Mouse (Mus musculus) liver, adult 2 months (tissue): ENCODE measurements around the gene Ccdc43. TPM values are rescaled to one million over a fixed set of nuclear protein-coding genes. Genes with fewer than 3 reads are reported as not detected.

Experiments
- DNase-seq: peaks from one replicate; pipeline ENCODE4 v3.0.0-alpha.2; 2011; ENCODE audit warnings: low read depth, low spot score; ENCODE audit errors: extremely low read depth
- H3K27ac ChIP-seq: fragments of 200-500 bp; replicated peaks from 2 replicates; pipeline ENCODE4 v1.5.1; 2012; ENCODE audit warnings: low read depth, mild to moderate bottlenecking, control low read depth, inconsistent platforms, low read length; ENCODE audit not compliant: insufficient read depth
- H3K27me3 ChIP-seq: fragments of 200-500 bp; 2 replicates; pipeline ENCODE4 v1.6.1; 2012; ENCODE audit warnings: mild to moderate bottlenecking, moderate library complexity, low read length, inconsistent platforms; ENCODE audit not compliant: control insufficient read depth, insufficient read depth
- H3K36me3 ChIP-seq: fragments of 200-500 bp; 2 replicates; pipeline ENCODE4 v1.6.1; 2012; ENCODE audit warnings: low read length, inconsistent platforms; ENCODE audit not compliant: control insufficient read depth, insufficient read depth
- H3K4me1 ChIP-seq: fragments of 200-500 bp; 2 replicates; pipeline ENCODE4 v1.6.1; 2011; ENCODE audit warnings: low read length; ENCODE audit not compliant: control insufficient read depth, insufficient read depth
- H3K4me3 ChIP-seq: fragments of 200-500 bp; 2 replicates; pipeline ENCODE4 v1.5.1; 2011; ENCODE audit warnings: low read depth, mild to moderate bottlenecking, control low read depth, low read length, moderate library complexity; ENCODE audit not compliant: insufficient read depth
- H3K79me2 ChIP-seq: fragments of 200-500 bp; 2 replicates; pipeline ENCODE4 v1.6.1; 2012; ENCODE audit warnings: inconsistent platforms, mild to moderate bottlenecking, low read length, moderate library complexity; ENCODE audit not compliant: control insufficient read depth, insufficient read depth
- H3K9ac ChIP-seq: fragments of 200-500 bp; 2 replicates; pipeline ENCODE4 v1.6.1; 2012; ENCODE audit warnings: low read depth, mild to moderate bottlenecking, control low read depth, inconsistent platforms, low read length
- CTCF ChIP-seq: fragments of 200-500 bp; IDR thresholded peaks from 2 replicates; pipeline ENCODE4 v1.5.1; 2011; ENCODE audit warnings: low read depth, low read length, control low read depth
- POLR2A ChIP-seq: fragments of 200-500 bp; IDR thresholded peaks from 2 replicates; pipeline ENCODE4 v1.6.1; 2011; ENCODE audit warnings: low read length, control low read depth; ENCODE audit not compliant: insufficient read depth; ENCODE audit errors: extremely low read depth
- WGBS: fragments of 180-500 bp; shearing (Covaris S2); methylation state at CpG from one replicate; pipeline ENCODE4 v1.1.7; 2018; 5-methylcytosine and 5-hydroxymethylcytosine counted together
- polyA plus RNA-seq: library from polyadenylated mRNA; depleted of rRNA; stranded (reverse); fragments of >200 nt; gene quantifications from 2 replicates; pipeline ENCODE4 v1.2.3, GENCODE M21; 2012
- total RNA-seq: library from RNA; depleted of rRNA; stranded (reverse); fragments of >200 nt; gene quantifications from 2 replicates; pipeline ENCODE4 v1.2.3, GENCODE M21; 2014

Gene Ccdc43
- total and polyA plus RNA-seq, 2 experiments = 5.7 to 11.8 TPM

DNA sequence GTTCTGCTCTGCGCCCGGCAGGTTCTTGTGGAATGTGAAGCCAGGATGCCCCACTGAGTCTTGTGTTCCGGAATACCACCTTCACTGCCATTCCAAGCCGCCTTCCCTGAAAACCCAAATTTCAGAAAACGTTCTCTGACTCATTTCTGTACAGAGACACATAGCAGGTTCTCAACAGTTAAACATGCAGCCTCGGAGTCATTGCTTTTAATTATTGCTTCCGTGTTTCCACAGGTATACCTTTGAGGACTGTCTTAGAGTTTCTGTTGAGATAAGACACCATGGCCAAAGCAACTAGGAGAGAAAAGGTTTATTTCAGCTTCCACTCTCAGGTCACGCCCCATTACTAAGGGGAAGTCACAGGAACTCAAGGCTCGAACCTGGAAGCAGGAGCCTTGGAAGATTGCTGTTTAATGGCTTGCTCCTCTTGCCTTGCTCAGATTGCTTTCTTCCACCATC lies 465 bp upstream of the Ccdc43 start:
- Histone ChIP-seq H3K27me3 (no peaks in the 10 kb centered on the region), H3K27ac (peak overlapping the region; percentile 61; the same call in 1 of the 2 replicates), H3K79me2 (no peaks in the 10 kb centered on the region; the same call in 1 of the 2 replicates), H3K4me3 (peak overlapping the region; percentile 66), H3K36me3 (no peaks in the 10 kb centered on the region), H3K4me1 (0 out of 2 replicates have a peak, but pooled peaks cover 3% of the 10 kb centered on the region), H3K9ac (peak overlapping the region; percentile 83)
- no peak for TF ChIP-seq CTCF
- no peak for TF ChIP-seq POLR2A
- no peak for DNase-seq
- 20% methylated on average over 9 of the region's 9 CpGs for WGBS

GRCm38 (mm10) chr11:102695289-102695688 lies 2.3 kb downstream of the Ccdc43 start:
- Histone ChIP-seq H3K4me1 (0 out of 2 replicates have a peak, but pooled peaks cover 3% of the 10 kb centered on the region), H3K27ac (no peak overlapping the region), H3K79me2 (no peaks in the 10 kb centered on the region; the same call in 1 of the 2 replicates), H3K4me3 (no peak overlapping the region), H3K27me3 (no peaks in the 10 kb centered on the region), H3K36me3 (peaks cover 6% of the 10 kb centered on the region), H3K9ac (no peak overlapping the region)
- 92% methylated on average over 7 of the region's 7 CpGs for WGBS
- TF ChIP-seq POLR2A = no peak
- TF ChIP-seq CTCF = no peak
- no peak for DNase-seq

- peak; percentile 28 for DNase-seq
- no peak overlapping the region for H3K27ac ChIP-seq
- peak; percentile 51; the same call in 1 of the 2 replicates for TF ChIP-seq CTCF
- no peak for TF ChIP-seq POLR2A
- H3K4me3 ChIP-seq = no peak overlapping the region
- H3K27me3 ChIP-seq = no peaks in the 10 kb centered on the region
- H3K4me1 ChIP-seq = no peaks in the 10 kb centered on the region
- no peaks in the 10 kb centered on the region for H3K79me2 ChIP-seq
- H3K36me3 ChIP-seq = peaks cover 16% of the 10 kb centered on the region
- WGBS = 73% methylated on average over 6 of the region's 6 CpGs
- no peak overlapping the region for H3K9ac ChIP-seq
Measured at GRCm38 (mm10) chr11:102690162-102690561, 7.4 kb downstream of the Ccdc43 start.

DNA sequence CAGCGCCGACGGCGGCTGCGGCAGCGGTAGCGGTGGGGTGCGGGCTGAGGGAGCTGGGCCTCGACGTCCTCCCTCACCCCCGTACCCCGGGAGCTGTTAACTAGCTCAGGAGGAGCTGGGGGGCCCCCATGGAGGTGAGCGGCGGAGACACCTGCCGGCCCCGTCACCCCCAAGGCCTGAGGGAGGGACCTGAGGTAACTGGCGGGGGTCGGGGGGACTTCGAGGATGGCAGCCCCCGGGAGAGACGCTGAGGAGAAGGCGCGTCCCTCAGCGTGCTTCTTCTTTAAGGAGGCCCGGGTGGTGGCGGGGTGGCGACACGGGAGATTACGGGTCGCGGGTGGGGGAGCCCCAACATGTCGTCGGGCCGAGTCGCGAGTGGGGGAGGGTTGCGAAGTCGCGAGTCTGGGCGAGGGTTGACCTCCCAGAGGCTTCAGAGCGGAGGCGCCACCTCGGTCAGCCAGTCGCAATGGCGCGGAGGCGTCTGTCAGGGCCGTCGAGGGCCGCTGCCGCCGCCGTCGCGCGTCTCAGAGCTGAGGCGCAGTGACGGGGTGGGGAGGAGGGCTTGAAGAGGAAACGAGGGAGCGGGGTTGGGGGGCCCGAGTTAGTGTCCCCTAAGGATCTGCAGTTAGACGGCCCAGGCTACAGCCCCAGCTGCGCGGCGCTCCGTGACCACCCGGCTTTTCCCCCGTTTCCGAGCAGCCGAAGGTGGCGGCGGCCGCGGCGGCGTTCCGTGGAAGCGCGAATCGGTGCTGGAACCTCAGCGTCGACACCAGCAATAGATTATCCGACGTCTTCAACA lies 31.7 kb downstream of the Ccdc43 start:
- 44% methylated on average over 79 of the region's 84 CpGs for WGBS
- no peaks in the 10 kb centered on the region for H3K4me1 ChIP-seq
- no peaks in the 10 kb centered on the region for H3K79me2 ChIP-seq
- TF ChIP-seq POLR2A = no peak
- no peak for TF ChIP-seq CTCF
- no peak overlapping the region for H3K9ac ChIP-seq
- DNase-seq = no peak
- H3K27ac ChIP-seq = no peak overlapping the region
- H3K4me3 ChIP-seq = no peak overlapping the region
- no peaks in the 10 kb centered on the region for H3K36me3 ChIP-seq
- H3K27me3 ChIP-seq = peaks cover 14% of the 10 kb centered on the region

DNA sequence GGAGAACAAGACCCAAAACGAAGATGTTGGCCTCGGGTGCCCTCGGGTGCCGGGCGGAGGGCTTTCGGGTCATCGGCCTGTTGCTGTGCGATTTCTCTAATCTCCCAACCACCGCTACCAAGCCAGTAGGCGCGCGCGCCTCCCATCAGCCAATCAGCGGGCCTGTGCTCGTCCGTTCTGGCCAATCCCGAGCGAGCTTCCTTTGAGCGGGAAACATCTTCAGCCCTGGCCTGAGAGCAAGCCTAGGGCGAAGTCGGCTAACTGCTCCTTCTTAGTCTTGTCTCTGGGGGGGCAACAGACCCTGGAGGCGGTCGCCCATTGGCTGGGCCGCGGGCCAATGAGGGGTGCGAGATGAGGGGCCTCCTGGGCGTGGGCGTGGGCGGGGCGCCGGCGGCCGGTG lies 32.4 kb downstream of the Ccdc43 start:
- Histone ChIP-seq H3K4me3 (no peak overlapping the region), H3K27me3 (peaks cover 14% of the 10 kb centered on the region), H3K79me2 (no peaks in the 10 kb centered on the region), H3K9ac (no peak overlapping the region), H3K4me1 (no peaks in the 10 kb centered on the region), H3K27ac (no peak overlapping the region), H3K36me3 (no peaks in the 10 kb centered on the region)
- WGBS = 48% methylated on average over 33 of the region's 33 CpGs
- TF ChIP-seq CTCF (no peak), POLR2A (no peak)
- no peak for DNase-seq

DNA sequence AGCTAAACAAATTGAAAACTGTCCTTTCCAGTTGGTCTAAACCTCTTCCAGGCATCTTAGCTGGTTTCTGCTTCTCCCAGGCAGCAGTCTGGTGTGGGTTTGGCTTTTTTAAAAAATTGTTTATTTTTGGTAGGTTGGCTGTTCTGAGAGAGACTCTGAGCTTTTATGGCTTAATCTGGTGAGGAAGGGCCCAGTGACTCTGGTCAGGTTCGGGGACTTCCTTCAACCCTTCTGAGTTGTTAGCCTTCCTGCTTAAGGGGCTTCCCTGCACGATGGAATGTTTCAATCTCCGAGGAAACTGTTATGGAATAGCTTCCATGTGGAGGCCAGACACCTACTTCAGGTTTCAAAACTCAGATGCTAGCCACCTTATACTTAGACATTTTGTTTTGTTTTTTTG lies 34.2 kb downstream of the Ccdc43 start, which contains the start of gene Meioc:
Gene Meioc, plus strand, starts transcription at position 301 of the 400 bp plus-strand sequence.
- DNase-seq = no peak
- Histone ChIP-seq H3K27me3 (peaks cover 14% of the 10 kb centered on the region), H3K4me3 (no peak within 1 kb of the TSS), H3K9ac (no peak within 1 kb of the TSS), H3K36me3 (no peaks in the 10 kb centered on the region), H3K27ac (no peak within 1 kb of the TSS), H3K4me1 (no peaks in the 10 kb centered on the region), H3K79me2 (no peaks in the 10 kb centered on the region)
- 68% methylated on average over 3 of the region's 3 CpGs for WGBS
- TF ChIP-seq POLR2A (no peak), CTCF (no peak)
